ENCODE assay signal across 1 mouse cellular context in genomic region chr2:93345663-93346268, GRCm38 (mm10).
TF ChIP-seq lines count a peak whose summit lies in the region.

No protein-coding gene starts in this region.

TF ChIP-seq in MEL, 35 proteins besides CTCF, POLR2A, EP300 and RAD21 (continued from another document):
- TF ChIP-seq MXI1 (IDR thresholded peaks at IDR 0.05; ENCODE audit: low read depth, low read length) (peak; percentile 77; the same call in 1 of the 2 replicates), USF1 (IDR thresholded peaks at IDR 0.05; ENCODE audit: low read depth, low read length) (no peak), BHLHE40 (IDR thresholded peaks at IDR 0.05; ENCODE audit: borderline replicate concordance, low read depth, low read length) (no peak), GATA1 (IDR thresholded peaks at IDR 0.05; ENCODE audit: low read depth, low read length) (peak; percentile 75), SIN3A (IDR thresholded peaks at IDR 0.05; ENCODE audit: low read length) (0 out of 2 replicates have a peak, but pooled peaks have one; percentile 36), UBTF (IDR thresholded peaks at IDR 0.05; ENCODE audit: borderline replicate concordance, insufficient read depth, low read depth, low read length) (no peak)
TF ChIP-seq in MEL: peak in this region for 13.
